In the genomic region with DNA sequence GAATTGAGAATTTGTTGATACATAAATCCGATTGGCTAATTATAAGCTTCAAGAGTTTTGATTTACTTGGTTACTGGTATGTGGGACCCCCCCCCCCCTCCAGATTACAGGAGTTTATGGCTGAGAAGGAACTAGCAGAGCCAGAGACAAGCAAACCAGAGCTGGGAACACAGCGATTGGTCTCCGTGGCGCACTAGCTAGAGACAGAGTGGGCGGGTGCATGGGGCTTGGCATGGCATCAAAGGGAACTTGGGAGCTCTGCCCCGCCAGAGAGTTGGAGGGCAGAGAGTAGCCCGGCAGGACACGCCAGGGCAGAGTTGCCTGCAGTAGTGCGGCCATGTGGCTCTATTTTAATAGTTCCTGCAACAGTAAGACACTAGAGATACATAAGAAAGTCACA, we compare ENCODE assay signal across 10 mouse cellular contexts. TPM values are rescaled to one million over a fixed set of nuclear protein-coding genes. Genes with fewer than 3 reads are reported as not detected.
A peak's percentile ranks its signal among the peaks of the same experiment; 100 is the strongest.
DNase-seq lines count a peak whose midpoint lies in the region; ATAC-seq lines count a peak whose summit lies in the region.
"Had no signal": no experiment of that assay in that cellular context is flagged by ENCODE, and none has a peak within 500 bp of the region (broad histone marks: within the 10 kb centered on the region; RNA-seq: fewer than 3 reads in every experiment).

No protein-coding gene starts in this region.

- H3K9me3 ChIP-seq in forebrain, embryonic 14.5 days (replicated peaks; ENCODE audit: control insufficient read depth, low read length): no peaks in the 10 kb centered on the region
- H3K9me3 ChIP-seq in forebrain, embryonic 16.5 days (ENCODE audit: control insufficient read depth, low read length): no peaks in the 10 kb centered on the region
- H3K9me3 ChIP-seq: embryonic facial prominence, embryonic 15.5 days; megakaryocyte, embryonic 14.5 days had no signal

- no peak overlapping the region for H3K4me3 ChIP-seq in forebrain, embryonic 14.5 days (ENCODE audit: low read depth, low read length)
- H3K4me3 ChIP-seq in forebrain, embryonic 16.5 days (replicated peaks; ENCODE audit: low read length): no peak overlapping the region
- H3K4me3 ChIP-seq: embryonic facial prominence, embryonic 15.5 days had no signal

- no peak overlapping the region for H3K9ac ChIP-seq in forebrain, embryonic 14.5 days (ENCODE audit: low read length)
- no peak overlapping the region for H3K9ac ChIP-seq in forebrain, embryonic 16.5 days (replicated peaks; ENCODE audit: low read depth, low read length)
- H3K9ac ChIP-seq: embryonic facial prominence, embryonic 15.5 days had no signal

- peaks cover 32% of the 10 kb centered on the region for H3K36me3 ChIP-seq in forebrain, embryonic 14.5 days (ENCODE audit: control insufficient read depth, insufficient read depth, low read length)
- H3K36me3 ChIP-seq in forebrain, embryonic 16.5 days (ENCODE audit: control insufficient read depth, insufficient read depth): peaks cover 23% of the 10 kb centered on the region

- 52% methylated on average over 9 of the region's 9 CpGs for WGBS in forebrain, embryonic 14.5 days
- WGBS in forebrain, embryonic 16.5 days: 44% methylated on average over 9 of the region's 9 CpGs

- no peaks in the 10 kb centered on the region for H3K27me3 ChIP-seq in forebrain, embryonic 14.5 days (replicated peaks; ENCODE audit: control insufficient read depth, insufficient read depth, low read length)
- H3K27me3 ChIP-seq in forebrain, embryonic 16.5 days (replicated peaks; ENCODE audit: control insufficient read depth, insufficient read depth, low read length): no peaks in the 10 kb centered on the region
- H3K27me3 ChIP-seq: embryonic facial prominence, embryonic 15.5 days had no signal

- H3K27ac ChIP-seq in forebrain, embryonic 14.5 days (ENCODE audit: low read depth, low read length): no peak overlapping the region
- H3K27ac ChIP-seq in forebrain, embryonic 16.5 days (ENCODE audit: low read length): no peak overlapping the region
- H3K27ac ChIP-seq: embryonic facial prominence, embryonic 15.5 days had no signal

- DNase-seq in forebrain, embryonic 14.5 days (ENCODE audit: low spot score): peak; percentile 79
- peak; percentile 85 for DNase-seq in MN1 (ENCODE audit: low spot score)
- DNase-seq in cerebellum, postnatal 4 days (ENCODE audit: low spot score in 2 of 2): peak; percentile 38 to 57
- DNase-seq in left cerebral cortex, postnatal 36 days (ENCODE audit: low spot score in 2 of 2): peak; percentile 38 to 54
- DNase-seq in skeletal muscle tissue, adult 2 months (ENCODE audit: low read depth, low spot score): peak; percentile 73
- DNase-seq in liver: no peak

- H3K4me1 ChIP-seq in forebrain, embryonic 14.5 days (ENCODE audit: control insufficient read depth, insufficient read depth, low read length): peaks cover 12% of the 10 kb centered on the region
- peaks cover 17% of the 10 kb centered on the region for H3K4me1 ChIP-seq in forebrain, embryonic 16.5 days (replicated peaks; ENCODE audit: control insufficient read depth, insufficient read depth, low read length)

- intact Hi-C loops in left cerebral cortex, postnatal 36 days (cut with DNase I): loop anchor here (5.0 kb wide), 1 partner anchor 87 kb away; no protein-coding TSS in a partner anchor

- no peak; the same call in 1 of the 2 replicates for ATAC-seq in forebrain, embryonic 14.5 days
- no peak for ATAC-seq in forebrain, embryonic 16.5 days
- peak; percentile 43 to 55; a peak in 3 of 4 replicates for ATAC-seq in hematopoietic stem cell, adult 5-6 weeks (replicated peaks in 1 of 2; ENCODE audit: insufficient read depth in 1 of 2, low FRiP score in 2 of 2, low TSS enrichment in 1 of 2, low read depth in 1 of 2, poor library complexity in 2 of 2, severe bottlenecking in 2 of 2)

- no peak overlapping the region for H3K4me2 ChIP-seq in forebrain, embryonic 14.5 days (ENCODE audit: low read length)
- no peak overlapping the region for H3K4me2 ChIP-seq in forebrain, embryonic 16.5 days (ENCODE audit: low read length)
- H3K4me2 ChIP-seq: embryonic facial prominence, embryonic 15.5 days had no signal

RNA-seq across cellular contexts. Expression of a gene that starts 3.2 kb away (rescaled TPM):
- 81.4 and 88.9 TPM in 2 replicates for polyA plus RNA-seq in forebrain, embryonic 14.5 days (2014; fragmentation: Nextera tagmentation; extraction: Ambion mirVana)
- 93.3 and 100 TPM in 2 replicates for polyA plus RNA-seq in forebrain, embryonic 16.5 days (2015; fragmentation: Nextera tagmentation; extraction: Ambion mirVana)
- 31.6 and 57.2 TPM in 2 replicates for total RNA-seq in hematopoietic stem cell, adult 5-6 weeks (2017)
- total RNA-seq in left cerebral cortex, postnatal 36 days (2021): 10 to 100 TPM; 48.2 to 64.4 TPM

RNA-seq across cellular contexts. Expression of a gene that starts 22.3 kb away (rescaled TPM):
- 0.13 and 0.14 TPM in 2 replicates for polyA plus RNA-seq in forebrain, embryonic 14.5 days (2014; fragmentation: Nextera tagmentation; extraction: Ambion mirVana)
- polyA plus RNA-seq in forebrain, embryonic 16.5 days (2015; fragmentation: Nextera tagmentation; extraction: Ambion mirVana): 0.10 and 0.53 TPM in 2 replicates
- total RNA-seq in hematopoietic stem cell, adult 5-6 weeks (2017): not detected in 2 replicates
- not detected for total RNA-seq in left cerebral cortex, postnatal 36 days (2021)

RNA-seq across cellular contexts. Expression of a gene that starts 32.9 kb away (rescaled TPM):
- 148 and 156 TPM in 2 replicates for polyA plus RNA-seq in forebrain, embryonic 14.5 days (2014; fragmentation: Nextera tagmentation; extraction: Ambion mirVana)
- polyA plus RNA-seq in forebrain, embryonic 16.5 days (2015; fragmentation: Nextera tagmentation; extraction: Ambion mirVana): 144 and 154 TPM in 2 replicates
- total RNA-seq in hematopoietic stem cell, adult 5-6 weeks (2017): 25.2 and 42.1 TPM in 2 replicates
- total RNA-seq in left cerebral cortex, postnatal 36 days (2021): 100 to 1,000 TPM; 148 to 171 TPM

RNA-seq across cellular contexts. Expression of a gene that starts 44.0 kb away (rescaled TPM):
- 0.17 and 0.30 TPM in 2 replicates for polyA plus RNA-seq in forebrain, embryonic 14.5 days (2014; fragmentation: Nextera tagmentation; extraction: Ambion mirVana)
- 0.15 and 0.21 TPM in 2 replicates for polyA plus RNA-seq in forebrain, embryonic 16.5 days (2015; fragmentation: Nextera tagmentation; extraction: Ambion mirVana)
- not detected in 2 replicates for total RNA-seq in hematopoietic stem cell, adult 5-6 weeks (2017)
- total RNA-seq in left cerebral cortex, postnatal 36 days (2021): under 1 TPM; 0.59 to 0.95 TPM

Comparison
In these comparisons a context has a peak if more than half of its experiments do, and no peak if none do; other contexts are left out.
1. ATAC-seq: peak in hematopoietic stem cell, adult 5-6 weeks (2 of 2); none in forebrain, embryonic 14.5 days (single experiment) and forebrain, embryonic 16.5 days (single experiment).